ENCODE assay signal across 9 mouse cellular contexts in the genomic region with DNA sequence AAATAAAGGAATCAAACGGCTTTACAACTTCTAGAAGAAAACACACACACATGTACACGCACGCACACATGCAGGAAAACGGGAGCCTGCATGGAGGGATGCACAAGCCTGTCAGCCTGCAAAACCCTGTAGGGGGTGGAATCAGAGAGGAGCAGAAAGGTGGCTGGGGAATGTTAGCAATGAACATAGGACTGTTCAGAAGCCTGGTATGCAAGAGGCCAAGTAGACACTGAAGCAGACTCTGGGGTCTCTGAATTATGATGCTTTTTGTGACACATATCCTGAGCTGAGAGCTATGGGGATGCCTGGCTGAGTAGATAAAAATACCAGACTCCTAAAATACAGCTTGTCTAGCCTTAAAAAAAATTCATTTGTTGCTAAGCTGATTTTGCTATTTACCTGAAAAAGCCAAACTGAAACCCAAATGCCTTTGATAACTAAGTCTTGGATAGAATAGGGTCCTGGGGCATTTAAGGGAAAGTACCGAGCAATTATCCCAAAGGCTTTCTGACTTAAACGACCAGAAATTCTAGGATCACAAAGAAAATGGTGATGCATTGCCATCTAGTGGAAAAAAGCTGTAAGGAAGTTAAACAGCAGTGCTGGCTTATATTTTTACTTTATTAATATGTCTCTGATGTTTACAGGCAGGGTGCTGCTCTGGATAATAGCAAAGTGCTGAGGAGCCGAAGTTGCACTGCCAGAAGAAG. TPM values are rescaled to one million over a fixed set of nuclear protein-coding genes. Genes with fewer than 3 reads are reported as not detected.
DNase-seq lines count a peak whose midpoint lies in the region; ATAC-seq lines count a peak whose summit lies in the region.
"Had no signal": no experiment of that assay in that cellular context is flagged by ENCODE, and none has a peak within 500 bp of the region (broad histone marks: within the 10 kb centered on the region; RNA-seq: fewer than 3 reads in every experiment).

No protein-coding gene starts in this region.

- peak; percentile 65 to 66 for ATAC-seq in hematopoietic stem cell, adult 5-6 weeks (replicated peaks in 1 of 2; ENCODE audit: insufficient read depth in 1 of 2, low FRiP score in 2 of 2, low TSS enrichment in 1 of 2, low read depth in 1 of 2, poor library complexity in 2 of 2, severe bottlenecking in 2 of 2)

- intact Hi-C loops in heart, postnatal 10 days (cut with DNase I): loop anchor here (1.0 to 5.0 kb wide), 3 partner anchors 16 to 275 kb away; no protein-coding TSS in a partner anchor
- intact Hi-C loops in gastrocnemius, postnatal 36 days (cut with DNase I): loop anchor here (5.0 to 10.0 kb wide), 2 partner anchors 45 to 282 kb away; no protein-coding TSS in a partner anchor

- DNase-seq in heart, postnatal 10 days: peak; percentile 29 to 59
- DNase-seq in heart, adult 11 months: no peak
- DNase-seq in A20 (ENCODE audit: low read depth, low spot score): peak; percentile 5
- DNase-seq in cerebellum, adult 11 months: peak; percentile 21
- peak; percentile 65 for DNase-seq in lung, postnatal 36 days
- DNase-seq in urinary bladder, postnatal 25 days (ENCODE audit: low spot score): no peak
- DNase-seq in gastrocnemius, postnatal 36 days: no peak

RNA-seq across cellular contexts. Expression of gene Nobox, which starts 12.4 kb away (rescaled TPM):
- not detected for total RNA-seq in heart, postnatal 10 days (2021)
- total RNA-seq in hematopoietic stem cell, adult 5-6 weeks (2017): not detected in 2 replicates
- not detected for total RNA-seq in gastrocnemius, postnatal 36 days (2021)
- total RNA-seq: heart, postnatal 14 days had no signal

RNA-seq across cellular contexts. Expression of gene Arhgef5, which starts 31.6 kb away (rescaled TPM):
- total RNA-seq in heart, postnatal 10 days (2021): 10 to 100 TPM; 18.1 to 22.0 TPM
- 16.7 and 30.3 TPM in 2 replicates for total RNA-seq in hematopoietic stem cell, adult 5-6 weeks (2017)
- 1 to 10 TPM; 3.0 to 3.3 TPM for total RNA-seq in gastrocnemius, postnatal 36 days (2021)

Comparison
In these comparisons a context has a peak if more than half of its experiments do, and no peak if none do; other contexts are left out.
1. DNase-seq: peak in heart, postnatal 10 days (2 of 2), A20 (single experiment), cerebellum, adult 11 months (single experiment) and lung, postnatal 36 days (single experiment); none in heart, adult 11 months (single experiment), urinary bladder, postnatal 25 days (single experiment) and gastrocnemius, postnatal 36 days (0 of 2).